Mouse (Mus musculus) forelimb bud, embryonic 11.5 days (tissue): ENCODE results near the gene Vmn1r191.
"Not testable (repeated sequence)": the region's sequence is repeated elsewhere in the genome, so short reads cannot be mapped to it uniquely, and the experiment has no call there.

Experiments
- DNase-seq: peaks from one replicate; pipeline ENCODE4 v3.0.0-alpha.2; 2012; ENCODE audit warnings: low read depth, low spot score

Vmn1r191 gene

DNA sequence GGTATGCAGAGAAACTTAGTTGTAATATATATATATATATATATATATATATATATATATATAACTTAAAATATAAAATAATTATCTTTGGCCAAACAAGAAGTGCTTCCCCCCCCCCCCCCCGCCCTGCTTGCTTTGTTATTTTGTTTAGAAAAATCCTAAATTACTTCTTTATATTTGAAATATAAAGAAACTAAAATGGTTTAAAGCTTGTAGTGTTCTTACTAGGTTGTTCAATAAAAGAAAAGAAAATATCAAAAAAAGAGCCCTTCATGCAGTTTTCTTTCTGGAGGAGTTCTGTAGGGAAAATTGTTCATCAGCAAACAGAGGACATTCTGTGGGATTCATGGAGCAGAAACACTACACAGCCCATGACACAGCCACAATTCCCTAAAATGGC lies at the start of gene Vmn1r191:
Gene Vmn1r191, minus strand, starts transcription at position 101 of the 400 bp plus-strand sequence.
- DNase-seq, result no peak

DNA sequence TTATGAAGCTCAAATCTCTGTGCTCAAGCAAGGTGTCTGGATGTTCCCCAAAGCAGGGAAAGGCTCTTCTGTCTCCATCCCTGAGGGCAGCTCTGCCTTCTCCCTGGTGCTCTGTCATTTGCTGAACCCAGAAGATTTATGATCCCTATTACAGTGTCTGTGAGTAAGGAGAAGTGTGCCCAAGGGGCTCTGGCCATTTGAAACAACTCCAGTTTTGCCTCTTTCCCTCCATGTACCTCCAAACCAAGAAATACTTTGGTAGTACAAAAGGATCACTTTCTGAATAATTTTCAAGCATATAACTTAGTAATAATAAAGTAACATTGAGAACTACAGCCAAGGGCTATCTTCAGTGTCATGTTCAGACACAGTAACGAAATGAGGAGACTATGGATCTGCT lies 39.3 kb upstream of the Vmn1r191 start, which contains the start of gene Vmn1r193:
Gene Vmn1r193, minus strand, starts transcription at position 101 of the 400 bp plus-strand sequence.
- DNase-seq, result peak; percentile 2

DNA sequence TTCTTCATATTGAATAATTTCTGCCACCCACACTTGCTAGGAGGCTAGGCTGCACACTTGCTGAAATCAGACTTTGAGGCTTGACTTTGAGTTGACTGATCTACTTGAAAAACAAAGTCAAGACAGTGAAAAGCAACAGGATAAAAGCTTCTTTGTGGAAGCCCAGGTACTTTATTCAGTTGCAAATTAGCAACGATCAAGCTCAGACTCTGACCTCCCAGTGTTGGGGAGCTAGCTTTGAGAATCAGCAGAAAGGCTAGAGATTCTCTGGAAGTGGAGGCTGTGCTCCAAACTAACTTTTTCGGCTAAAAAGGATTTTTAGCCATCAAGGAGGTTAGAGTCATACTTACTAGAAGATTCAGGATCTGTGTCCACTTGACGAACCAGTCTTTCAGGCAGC lies 9.0 kb upstream of the Vmn1r191 start:
- DNase-seq, result not testable (repeated sequence)

DNA sequence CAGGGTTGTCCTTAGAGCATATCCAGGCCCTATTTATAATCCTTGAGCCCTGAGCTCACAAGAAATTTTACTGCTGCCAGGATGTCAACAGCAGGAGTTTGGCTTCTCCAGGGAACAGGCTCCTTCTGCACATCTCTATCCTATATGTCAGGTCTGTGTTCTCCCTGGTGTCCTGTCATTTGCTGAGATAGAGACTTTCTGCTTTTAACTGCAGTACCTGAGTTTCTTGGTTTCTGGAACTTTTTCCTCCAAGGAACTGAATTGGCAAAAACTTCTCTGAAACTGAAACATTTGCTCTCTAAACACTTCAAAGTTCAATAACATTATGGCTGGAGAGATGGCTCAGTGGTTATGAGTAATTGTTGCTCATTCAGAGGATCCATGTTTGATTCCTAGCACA lies 7.3 kb upstream of the Vmn1r191 start, which contains the start of gene Vmn1r192:
Gene Vmn1r192, minus strand, starts transcription at position 101 of the 400 bp plus-strand sequence.
- no peak for DNase-seq

DNA sequence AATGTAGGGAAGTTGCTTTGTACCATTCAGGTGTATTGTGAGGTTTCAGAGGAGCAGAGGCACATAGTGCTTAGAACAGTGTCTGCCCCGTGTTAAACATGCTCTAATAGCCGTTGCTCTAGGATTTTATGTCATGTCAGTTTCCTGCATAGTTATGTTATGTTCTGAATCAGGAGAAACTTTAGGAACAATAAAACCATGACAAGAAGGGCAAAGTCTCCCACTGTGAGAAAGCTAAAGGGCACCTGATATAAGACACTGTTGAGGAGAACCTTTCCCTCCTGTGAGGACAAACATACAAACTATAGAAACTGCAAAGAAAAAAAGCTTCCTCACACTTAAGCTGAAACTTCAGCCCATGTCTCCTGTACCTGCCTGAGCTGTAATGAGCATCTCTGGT lies 6.6 kb upstream of the Vmn1r191 start:
- DNase-seq, result no peak

DNA sequence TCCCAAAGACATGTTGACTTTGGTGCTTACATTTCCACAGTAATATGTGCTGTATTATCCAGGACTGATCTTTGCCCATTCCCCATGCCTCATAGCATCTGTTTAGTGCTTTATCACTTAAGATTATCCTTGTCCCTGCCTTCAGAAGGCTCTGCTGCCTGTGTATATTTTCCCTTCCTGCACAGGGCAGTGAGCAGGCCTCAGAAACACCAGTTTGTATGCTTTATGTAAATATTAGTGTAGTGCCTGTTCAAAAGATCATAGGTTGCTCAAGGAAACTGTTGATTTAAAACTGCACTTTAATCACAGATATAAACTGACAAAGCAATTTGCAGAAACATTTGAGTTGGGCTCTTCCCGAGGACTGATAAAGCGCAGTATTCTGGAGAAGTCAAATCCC lies 5.5 kb upstream of the Vmn1r191 start:
- no peak for DNase-seq

DNA sequence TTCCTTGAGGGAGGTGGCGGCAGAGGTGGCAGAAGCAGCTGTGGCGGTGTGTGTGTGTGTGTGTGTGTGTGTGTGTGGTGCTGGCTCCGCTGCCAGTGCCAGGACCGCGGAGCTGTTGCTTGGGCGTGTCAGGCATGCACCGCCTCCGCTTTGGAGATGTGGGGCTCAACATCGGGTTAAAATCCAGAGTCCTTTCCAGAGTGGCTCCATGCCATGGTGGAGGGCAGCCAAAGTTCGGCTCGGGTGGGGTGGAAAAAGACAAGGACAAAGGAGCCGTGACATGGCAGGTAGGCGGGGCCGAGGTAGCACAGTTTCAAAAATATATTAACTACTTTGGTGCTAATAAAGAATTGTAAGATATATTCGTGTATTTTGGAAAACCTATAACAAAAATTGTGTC lies 15.4 kb downstream of the Vmn1r191 start:
- DNase-seq, result no peak

DNA sequence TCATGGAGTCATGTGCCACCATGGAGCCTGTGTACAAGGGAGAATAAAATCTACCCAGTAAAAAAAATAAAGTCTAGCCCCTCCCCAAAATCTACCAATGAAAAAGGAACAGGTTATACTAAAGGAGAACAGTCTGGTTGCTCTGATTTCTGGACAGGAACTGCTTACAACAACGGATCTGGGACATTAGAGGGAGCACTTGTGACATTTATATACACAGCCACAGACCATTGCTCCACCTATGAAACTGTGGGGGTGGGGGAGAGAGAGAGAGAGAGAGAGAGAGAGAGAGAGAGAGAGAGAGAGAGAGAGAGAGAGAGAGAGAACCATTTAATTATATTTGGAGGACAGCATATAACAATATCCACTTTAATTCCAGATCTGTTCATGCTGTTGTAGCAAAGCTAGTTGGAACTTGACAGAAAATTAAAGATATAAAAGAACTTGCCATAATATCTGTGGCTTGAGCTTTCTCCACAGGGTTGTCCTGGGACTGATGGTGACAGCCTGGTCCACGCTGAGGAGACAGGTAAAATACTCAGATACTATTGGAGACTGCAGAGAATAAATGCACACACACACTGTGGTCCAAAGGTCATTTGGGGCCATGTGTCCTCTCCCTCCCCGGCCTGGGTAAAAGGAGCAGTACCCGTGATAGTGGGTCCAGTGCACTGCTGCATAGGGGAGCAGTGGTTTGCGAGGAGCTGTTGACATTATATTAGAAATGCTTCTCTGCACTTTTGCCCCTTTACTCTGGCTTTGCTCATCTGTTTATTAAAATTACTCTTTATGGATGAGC lies 47.1 kb downstream of the Vmn1r191 start:
- not testable (repeated sequence) for DNase-seq
